Mouse (Mus musculus) hindbrain, embryonic 15.5 days (tissue): Measurements from ENCODE around the gene Jsrp1. TPM values are rescaled to one million over a fixed set of nuclear protein-coding genes. Genes with fewer than 3 reads are reported as not detected.

Experiments
- ATAC-seq: fragments of 200-750 bp; cut with Nextera tagmentation; 2 replicates; pipeline ENCODE4 v1.8.0; 2017; ENCODE audit warnings: low read depth, moderate number of reproducible peaks, moderate TSS enrichment; ENCODE audit not compliant: low FRiP score
- H3K27ac ChIP-seq: fragments of 300-500 bp; sonication (generic); replicated peaks from 2 replicates; pipeline ENCODE4 v1.5.1; 2015; ENCODE audit warnings: mild to moderate bottlenecking, inconsistent platforms
- H3K27me3 ChIP-seq: fragments of 300-500 bp; sonication (generic); 2 replicates; pipeline ENCODE4 v1.6.1; 2015; ENCODE audit warnings: control low read depth, inconsistent platforms
- H3K36me3 ChIP-seq: fragments of 300-500 bp; sonication (generic); 2 replicates; pipeline ENCODE4 v1.6.1; 2015; ENCODE audit warnings: control low read depth, inconsistent platforms
- H3K4me1 ChIP-seq: fragments of 300-500 bp; sonication (generic); replicated peaks from 2 replicates; pipeline ENCODE4 v1.6.1; 2015; ENCODE audit warnings: control low read depth, inconsistent platforms
- H3K4me2 ChIP-seq: fragments of 300-500 bp; sonication (generic); 2 replicates; pipeline ENCODE4 v1.6.1; 2015; ENCODE audit warnings: moderate library complexity, mild to moderate bottlenecking, inconsistent platforms
- H3K4me3 ChIP-seq: fragments of 300-500 bp; sonication (generic); 2 replicates; pipeline ENCODE4 v1.5.1; 2015; ENCODE audit warnings: mild to moderate bottlenecking, inconsistent platforms
- H3K9ac ChIP-seq: fragments of 300-500 bp; sonication (generic); 2 replicates; pipeline ENCODE4 v1.6.1; 2015; ENCODE audit warnings: inconsistent platforms
- H3K9me3 ChIP-seq: fragments of 300-500 bp; sonication (generic); 2 replicates; pipeline ENCODE4 v1.6.1; 2016; ENCODE audit warnings: control low read depth, inconsistent platforms
- WGBS: fragments of 180-500 bp; shearing (Covaris S2); methylation state at CpG from one replicate; pipeline ENCODE4 v1.1.7; 2015; 5-methylcytosine and 5-hydroxymethylcytosine counted together
- polyA plus RNA-seq: library from polyadenylated mRNA; unstranded; fragments of >200 nt; fragmentation: Nextera tagmentation; extraction: Ambion mirVana; gene quantifications from 2 replicates; pipeline ENCODE4 v1.2.1, GENCODE M21; 2015

Jsrp1 gene
- polyA plus RNA-seq, 1 experiment from 2014 or later = 0.95 TPM

DNA sequence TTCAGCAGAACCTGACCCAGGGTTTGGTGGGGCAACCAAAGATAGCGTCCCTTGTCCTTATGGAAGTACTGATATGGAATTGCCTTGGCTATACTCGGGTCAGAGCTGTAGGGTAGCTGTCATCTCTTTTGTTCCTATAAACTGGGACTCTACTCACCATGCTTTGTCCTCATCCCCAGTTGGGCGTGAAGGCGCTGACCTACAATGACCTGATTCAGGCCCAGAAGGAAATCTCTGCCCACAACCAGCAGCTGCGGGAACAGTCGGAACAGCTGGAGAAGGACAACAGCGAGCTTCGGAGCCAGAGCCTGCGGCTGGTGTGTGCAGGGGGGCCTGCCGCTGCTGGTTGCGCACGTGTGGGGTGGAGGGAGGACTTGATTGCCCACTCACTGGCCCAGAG, 28.4 kb downstream of the Jsrp1 start:
- Histone ChIP-seq H3K4me3 (no peak overlapping the region), H3K4me2 (no peak overlapping the region), H3K9me3 (no peaks in the 10 kb centered on the region), H3K9ac (no peak overlapping the region), H3K4me1 (no peaks in the 10 kb centered on the region), H3K27me3 (no peaks in the 10 kb centered on the region), H3K36me3 (peaks cover 91% of the 10 kb centered on the region), H3K27ac (no peak overlapping the region)
- no peak for ATAC-seq
- WGBS = 44% methylated on average over 12 of the region's 12 CpGs

DNA sequence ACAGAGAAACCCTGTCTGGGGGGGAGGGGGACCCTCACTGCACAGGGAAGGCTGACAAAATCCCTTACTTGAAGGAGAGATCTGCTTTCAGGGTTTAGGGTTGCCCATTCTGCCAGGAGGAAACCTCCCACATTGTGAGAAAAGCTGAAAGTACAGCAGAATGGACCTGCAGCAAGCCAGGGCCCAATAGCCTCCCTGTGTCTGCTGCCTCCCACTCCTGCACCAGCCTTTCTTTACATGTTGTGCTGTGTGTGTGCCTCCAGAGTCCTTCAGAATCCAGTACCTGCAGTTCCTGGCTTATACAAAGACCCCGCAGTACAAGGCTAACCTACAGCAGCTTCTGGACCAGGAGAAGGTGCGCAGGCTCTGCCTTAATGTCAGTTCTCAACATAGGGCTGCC, 29.0 kb downstream of the Jsrp1 start:
- Histone ChIP-seq H3K4me3 (no peak overlapping the region), H3K9ac (no peak overlapping the region), H3K4me2 (no peak overlapping the region), H3K36me3 (peaks cover 92% of the 10 kb centered on the region), H3K27me3 (no peaks in the 10 kb centered on the region), H3K27ac (no peak overlapping the region), H3K4me1 (no peaks in the 10 kb centered on the region), H3K9me3 (no peaks in the 10 kb centered on the region)
- 98% methylated on average over 2 of the region's 2 CpGs for WGBS
- no peak for ATAC-seq

DNA sequence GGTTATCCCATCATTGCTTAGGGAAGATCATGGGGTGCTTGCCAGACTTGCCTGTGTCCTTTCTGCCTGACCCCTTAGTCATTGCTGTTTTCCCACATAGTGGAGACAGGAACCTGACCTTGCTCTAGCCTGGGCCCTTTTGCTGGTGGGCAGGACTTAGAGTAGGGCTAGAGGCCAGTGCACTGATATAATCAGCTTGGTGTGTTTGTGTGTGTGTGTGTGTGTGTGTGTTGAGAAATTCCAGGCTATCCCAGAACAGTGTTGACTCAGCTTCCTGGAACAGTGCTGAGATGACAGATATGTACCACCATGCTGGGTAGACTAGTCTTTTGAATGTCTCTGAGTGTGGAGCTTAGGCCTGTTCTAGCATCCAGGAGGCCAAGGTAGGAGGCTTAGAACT, 33.7 kb downstream of the Jsrp1 start:
- H3K9ac ChIP-seq = no peak overlapping the region
- H3K27ac ChIP-seq = no peak overlapping the region
- no peak overlapping the region for H3K4me3 ChIP-seq
- no peak for ATAC-seq
- peaks cover 89% of the 10 kb centered on the region for H3K36me3 ChIP-seq
- no peaks in the 10 kb centered on the region for H3K27me3 ChIP-seq
- no peak overlapping the region for H3K4me2 ChIP-seq
- H3K4me1 ChIP-seq = peaks cover under 1% of the 10 kb centered on the region; the same call in 1 of the 2 replicates
- no peaks in the 10 kb centered on the region for H3K9me3 ChIP-seq

DNA sequence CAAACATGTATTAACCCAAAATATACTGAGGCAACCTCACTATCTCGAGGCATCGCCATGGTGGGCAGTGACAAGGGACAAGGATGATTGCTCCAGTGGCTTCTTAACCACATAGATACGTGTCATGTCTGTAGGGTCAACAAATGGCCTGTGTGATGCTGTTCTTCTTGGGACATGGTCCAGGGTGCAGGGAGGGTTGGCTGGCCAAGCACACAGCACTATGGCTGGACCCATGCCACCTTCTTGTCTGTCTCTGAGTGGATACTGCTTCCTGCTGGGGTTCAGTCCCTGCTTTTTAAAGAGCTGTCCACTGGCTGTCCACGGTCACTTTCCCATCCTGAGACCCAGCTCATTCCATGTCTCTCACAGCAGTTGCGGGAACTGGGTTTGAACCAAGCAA, 36.2 kb downstream of the Jsrp1 start:
- Histone ChIP-seq H3K4me3 (no peak overlapping the region), H3K4me1 (peaks cover 3% of the 10 kb centered on the region; the same call in 1 of the 2 replicates), H3K9ac (no peak overlapping the region), H3K27ac (no peak overlapping the region), H3K9me3 (no peaks in the 10 kb centered on the region), H3K4me2 (no peak overlapping the region), H3K27me3 (no peaks in the 10 kb centered on the region), H3K36me3 (peaks cover 85% of the 10 kb centered on the region)
- ATAC-seq = no peak
- 94% methylated on average over 5 of the region's 5 CpGs for WGBS

DNA sequence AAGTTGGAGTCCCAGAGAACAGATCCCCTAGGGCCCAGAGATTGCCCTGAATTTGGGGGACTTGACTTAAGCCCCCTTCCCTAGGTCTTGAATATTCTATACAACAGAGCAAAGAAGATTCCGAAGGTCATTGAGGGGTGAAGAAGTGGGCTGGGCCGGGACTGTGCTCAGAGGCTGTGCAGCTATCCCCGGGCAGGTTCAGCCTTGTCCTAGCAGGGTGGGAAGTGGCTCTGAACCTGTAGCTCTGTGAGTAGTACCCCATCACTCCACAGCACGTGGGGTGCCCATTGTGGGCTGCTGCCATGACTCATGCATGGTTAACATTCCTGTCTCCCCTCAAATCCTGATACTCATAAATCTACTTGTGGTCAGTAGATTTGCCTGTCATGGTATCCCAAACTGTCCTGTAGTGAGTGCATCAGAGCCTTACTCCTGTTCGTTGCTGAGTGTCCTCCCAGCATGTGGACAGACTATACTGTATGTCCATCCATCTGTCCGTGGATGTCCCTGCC, 36.9 kb downstream of the Jsrp1 start:
- Histone ChIP-seq H3K27me3 (no peaks in the 10 kb centered on the region), H3K9me3 (no peaks in the 10 kb centered on the region), H3K4me3 (no peak overlapping the region), H3K36me3 (peaks cover 86% of the 10 kb centered on the region), H3K27ac (no peak overlapping the region), H3K4me2 (no peak overlapping the region), H3K9ac (no peak overlapping the region), H3K4me1 (peaks cover 3% of the 10 kb centered on the region; the same call in 1 of the 2 replicates)
- no peak for ATAC-seq
- 91% methylated on average over 6 of the region's 6 CpGs for WGBS

DNA sequence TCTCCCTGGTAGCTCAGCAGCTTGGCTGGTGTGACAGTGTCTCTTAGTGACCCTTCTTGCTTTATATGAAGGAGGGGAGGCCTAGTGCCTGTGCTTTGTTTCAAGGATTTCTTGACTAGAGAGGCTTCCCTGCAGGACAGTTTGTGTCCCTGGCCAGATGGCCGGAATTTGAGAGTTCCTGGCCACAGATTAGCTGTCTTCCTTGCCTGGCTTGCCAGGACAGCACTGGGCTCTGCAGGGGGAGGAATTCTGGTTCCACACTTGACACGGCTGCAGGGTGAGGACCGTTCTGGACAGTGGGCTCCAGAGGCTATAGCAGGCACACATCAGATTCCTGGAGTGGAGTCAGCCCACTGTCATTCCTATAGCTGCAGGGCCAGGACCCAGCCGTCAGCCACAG, 37.6 kb downstream of the Jsrp1 start:
- no peak overlapping the region for H3K4me3 ChIP-seq
- no peak overlapping the region for H3K27ac ChIP-seq
- no peaks in the 10 kb centered on the region for H3K27me3 ChIP-seq
- peaks cover 3% of the 10 kb centered on the region; the same call in 1 of the 2 replicates for H3K4me1 ChIP-seq
- ATAC-seq = no peak
- no peak overlapping the region for H3K9ac ChIP-seq
- WGBS = 88% methylated on average over 4 of the region's 4 CpGs
- no peak overlapping the region for H3K4me2 ChIP-seq
- H3K9me3 ChIP-seq = no peaks in the 10 kb centered on the region
- H3K36me3 ChIP-seq = peaks cover 88% of the 10 kb centered on the region

DNA sequence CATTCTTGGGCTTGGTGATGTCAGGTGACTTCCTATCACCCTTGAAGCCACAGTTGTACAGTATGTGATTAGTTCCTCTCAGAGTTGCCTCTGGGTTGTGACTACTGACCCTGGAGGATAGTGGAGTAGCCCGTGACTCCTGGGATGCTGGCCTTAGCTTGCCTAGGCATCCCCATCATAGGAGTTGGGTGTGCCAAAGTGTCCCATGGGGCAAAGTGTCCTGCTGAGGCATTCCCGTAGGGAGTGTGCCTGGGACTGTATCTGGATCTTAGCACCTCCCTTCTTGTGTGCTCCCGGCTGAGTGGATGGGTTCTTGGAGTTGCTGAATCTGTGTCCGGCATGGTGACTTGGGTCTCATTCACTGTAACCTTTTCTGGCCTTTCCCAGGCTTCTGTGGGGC, 38.3 kb downstream of the Jsrp1 start:
- Histone ChIP-seq H3K36me3 (peaks cover 88% of the 10 kb centered on the region), H3K9ac (no peak overlapping the region), H3K4me2 (no peak overlapping the region), H3K27ac (no peak overlapping the region), H3K9me3 (no peaks in the 10 kb centered on the region), H3K4me3 (no peak overlapping the region), H3K27me3 (no peaks in the 10 kb centered on the region), H3K4me1 (peaks cover 3% of the 10 kb centered on the region; the same call in 1 of the 2 replicates)
- no peak for ATAC-seq
- 91% methylated on average over 4 of the region's 4 CpGs for WGBS

DNA sequence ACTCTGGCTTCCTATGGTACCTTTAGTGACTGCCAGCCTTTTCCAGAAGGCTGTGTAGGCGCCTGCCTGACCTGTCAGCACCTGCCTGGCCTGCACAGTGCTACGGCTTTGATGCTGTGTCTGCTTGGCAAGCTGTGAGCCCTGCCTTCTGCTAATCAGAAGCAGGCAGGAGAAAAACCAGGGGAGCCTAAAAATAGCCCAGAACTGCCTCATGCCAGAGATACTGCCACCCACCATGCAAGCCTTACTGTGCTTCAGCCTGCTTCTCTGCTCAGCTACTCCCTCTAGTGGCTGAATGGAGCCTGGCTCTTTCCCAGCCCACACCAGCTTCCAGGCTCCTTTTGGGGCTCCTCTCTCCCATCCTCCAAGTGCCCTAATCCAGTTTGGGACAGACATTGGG, 38.7 kb downstream of the Jsrp1 start:
- no peaks in the 10 kb centered on the region for H3K27me3 ChIP-seq
- no peak overlapping the region for H3K4me2 ChIP-seq
- peaks cover 3% of the 10 kb centered on the region; the same call in 1 of the 2 replicates for H3K4me1 ChIP-seq
- H3K9ac ChIP-seq = 0 out of 2 replicates have a peak overlapping the region, but pooled peaks have one; percentile 0
- H3K36me3 ChIP-seq = peaks cover 89% of the 10 kb centered on the region
- 62% methylated on average over 2 of the region's 2 CpGs for WGBS
- 0 out of 2 replicates have a peak, but pooled peaks have one; percentile 74 for ATAC-seq
- no peak overlapping the region for H3K4me3 ChIP-seq
- H3K27ac ChIP-seq = peak overlapping the region; percentile 31; the same call in 1 of the 2 replicates
- H3K9me3 ChIP-seq = no peaks in the 10 kb centered on the region

DNA sequence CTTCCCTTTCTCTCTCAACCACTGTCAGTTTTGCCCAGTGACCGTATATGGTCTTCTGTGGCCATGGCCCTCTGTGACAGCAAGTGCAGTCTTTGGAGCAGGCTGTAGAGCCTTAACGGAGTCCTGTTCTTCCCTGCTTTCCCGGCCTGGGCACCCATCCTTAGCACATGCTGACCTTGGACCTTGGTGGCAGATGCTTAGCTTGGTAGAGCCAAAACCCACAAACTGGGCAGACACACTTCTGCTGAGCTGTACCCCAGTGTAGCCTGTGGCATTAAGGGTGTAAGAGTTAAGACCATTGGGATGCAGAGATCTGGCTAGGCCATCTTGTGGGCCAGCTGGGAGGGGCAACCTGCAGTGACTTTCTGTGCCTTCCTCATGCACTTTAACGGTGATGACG, 39.5 kb downstream of the Jsrp1 start:
- H3K36me3 ChIP-seq = peaks cover 87% of the 10 kb centered on the region
- H3K27ac ChIP-seq = no peak overlapping the region
- no peaks in the 10 kb centered on the region for H3K27me3 ChIP-seq
- ATAC-seq = no peak
- WGBS = 88% methylated on average over 5 of the region's 5 CpGs
- 0 out of 2 replicates have a peak overlapping the region, but pooled peaks have one; percentile 0 for H3K9ac ChIP-seq
- H3K4me1 ChIP-seq = peaks cover 3% of the 10 kb centered on the region; the same call in 1 of the 2 replicates
- no peak overlapping the region for H3K4me2 ChIP-seq
- H3K4me3 ChIP-seq = no peak overlapping the region
- H3K9me3 ChIP-seq = no peaks in the 10 kb centered on the region

DNA sequence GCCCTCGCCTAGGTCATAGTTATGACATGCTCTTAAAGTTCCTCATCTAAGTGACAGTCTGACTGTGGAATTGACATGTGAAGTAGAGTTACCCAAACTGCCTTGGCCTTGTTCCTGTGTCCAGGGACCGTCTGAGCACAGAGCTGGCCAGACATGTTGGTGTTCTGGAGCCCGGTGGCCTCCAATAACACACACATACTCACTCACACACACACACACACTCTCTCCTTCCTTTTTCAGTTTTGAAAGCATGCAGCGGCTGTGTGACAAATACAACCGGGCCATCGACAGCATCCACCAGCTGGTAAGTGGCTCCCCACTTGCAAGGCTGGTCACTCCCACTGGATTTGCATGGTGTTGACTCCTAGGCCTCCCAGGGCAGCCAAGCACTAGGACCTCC, 44.9 kb downstream of the Jsrp1 start:
- Histone ChIP-seq H3K9ac (no peak overlapping the region), H3K9me3 (no peaks in the 10 kb centered on the region), H3K4me1 (no peaks in the 10 kb centered on the region), H3K4me3 (no peak overlapping the region), H3K36me3 (peaks cover 66% of the 10 kb centered on the region), H3K27ac (no peak overlapping the region), H3K27me3 (no peaks in the 10 kb centered on the region), H3K4me2 (no peak overlapping the region)
- WGBS = 88% methylated on average over 6 of the region's 6 CpGs
- ATAC-seq = no peak

DNA sequence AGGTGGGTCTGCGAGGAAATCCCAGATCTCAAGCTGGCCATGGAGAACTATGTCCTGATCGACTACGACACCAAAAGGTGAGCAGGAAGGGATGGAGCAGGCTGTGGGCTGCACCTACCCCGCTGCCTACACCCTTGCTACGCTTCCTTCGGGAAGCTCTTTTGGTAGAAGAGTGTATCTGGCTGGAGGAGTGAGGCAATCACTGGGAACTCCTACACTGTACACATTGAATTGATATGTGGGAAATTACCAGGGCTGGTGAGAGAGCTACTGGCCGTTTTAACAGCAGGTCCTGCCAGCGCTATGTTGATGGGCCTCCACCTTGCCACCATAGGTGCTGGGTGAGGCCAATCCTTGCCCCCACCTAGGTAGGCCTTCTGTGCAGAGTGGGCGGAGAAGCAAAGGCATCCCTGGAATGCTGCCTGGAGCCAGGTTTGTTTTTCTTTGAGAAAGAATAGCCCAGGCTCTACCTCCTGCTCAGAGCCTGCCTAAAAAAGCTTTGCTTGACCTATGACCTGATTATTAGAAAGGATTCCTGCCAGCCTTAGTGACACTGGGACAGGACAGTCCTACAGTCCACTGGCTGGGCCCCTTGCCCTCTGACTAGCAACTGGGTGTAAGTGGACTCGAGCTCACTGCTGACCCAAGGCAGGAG, 47.0 kb downstream of the Jsrp1 start:
- no peaks in the 10 kb centered on the region for H3K27me3 ChIP-seq
- no peak overlapping the region for H3K4me2 ChIP-seq
- no peak for ATAC-seq
- H3K27ac ChIP-seq = no peak overlapping the region
- H3K9me3 ChIP-seq = no peaks in the 10 kb centered on the region
- no peak overlapping the region for H3K9ac ChIP-seq
- H3K4me1 ChIP-seq = 0 out of 2 replicates have a peak, but pooled peaks cover 4% of the 10 kb centered on the region
- peaks cover 45% of the 10 kb centered on the region for H3K36me3 ChIP-seq
- H3K4me3 ChIP-seq = no peak overlapping the region
- 82% methylated on average over 10 of the region's 10 CpGs for WGBS

DNA sequence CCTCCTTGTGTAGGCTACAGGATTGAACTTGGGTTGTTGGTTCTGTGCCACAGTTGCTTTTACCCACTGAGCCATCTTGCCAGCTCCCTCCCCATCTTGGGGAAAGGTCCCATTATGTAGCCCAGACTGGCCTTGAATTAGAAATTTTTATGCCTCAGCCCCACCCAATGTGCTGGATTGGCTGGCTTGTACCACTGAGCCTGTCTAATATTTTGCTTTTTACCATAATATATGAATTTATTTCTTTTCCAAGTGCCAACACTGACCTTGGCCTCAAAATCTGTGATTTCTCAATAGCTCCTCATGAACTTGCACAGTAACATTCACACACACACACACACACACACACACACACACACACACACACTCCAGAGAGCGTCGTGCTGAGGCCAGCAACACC, 47.6 kb downstream of the Jsrp1 start:
- ATAC-seq = no peak
- Histone ChIP-seq H3K4me3 (no peak overlapping the region), H3K4me1 (peaks cover 10% of the 10 kb centered on the region), H3K27me3 (no peaks in the 10 kb centered on the region), H3K36me3 (peaks cover 40% of the 10 kb centered on the region), H3K9me3 (no peaks in the 10 kb centered on the region), H3K4me2 (no peak overlapping the region), H3K27ac (no peak overlapping the region), H3K9ac (no peak overlapping the region)
- 100% methylated on average over 2 of the region's 2 CpGs for WGBS
